24 mouse cellular contexts compared by ENCODE assay signal in genomic region chr3:132713913-132714312, GRCm38 (mm10). TPM values are rescaled to one million over a fixed set of nuclear protein-coding genes. Genes with fewer than 3 reads are reported as not detected.
A peak's percentile ranks its signal among the peaks of the same experiment; 100 is the strongest.
DNase-seq lines count a peak whose midpoint lies in the region; ATAC-seq and TF ChIP-seq lines count a peak whose summit lies in the region.
"Had no signal": no experiment of that assay in that cellular context is flagged by ENCODE, and none has a peak within 500 bp of the region (broad histone marks: within the 10 kb centered on the region; RNA-seq: fewer than 3 reads in every experiment).

No protein-coding gene starts in this region.

- H3K27ac ChIP-seq in CH12.LX (ENCODE audit: insufficient read depth, low read depth): no peak overlapping the region
- no peak overlapping the region for H3K27ac ChIP-seq in embryonic facial prominence, embryonic 11.5 days (replicated peaks; ENCODE audit: low read depth, low read length)
- no peak overlapping the region for H3K27ac ChIP-seq in hindbrain, embryonic 14.5 days
- H3K27ac ChIP-seq: embryonic facial prominence, embryonic 15.5 days; midbrain, embryonic 10.5 days had no signal

- intact Hi-C loops in gastrocnemius, postnatal 36 days (cut with DNase I): no loop called here

- no peaks in the 10 kb centered on the region for H3K79me2 ChIP-seq in CH12.LX (replicated peaks; ENCODE audit: control insufficient read depth, extremely low read depth, insufficient read depth, poor library complexity, severe bottlenecking)

- no peak overlapping the region for H3K4me2 ChIP-seq in CH12.LX (ENCODE audit: insufficient read depth, low read depth, poor library complexity, severe bottlenecking)
- no peak overlapping the region for H3K4me2 ChIP-seq in embryonic facial prominence, embryonic 11.5 days (ENCODE audit: low read depth, low read length)
- H3K4me2 ChIP-seq in hindbrain, embryonic 14.5 days (replicated peaks): no peak overlapping the region
- H3K4me2 ChIP-seq: embryonic facial prominence, embryonic 15.5 days; heart, embryonic 11.5 days had no signal

- H3K36me3 ChIP-seq in CH12.LX (replicated peaks in 1 of 2; ENCODE audit: control insufficient read depth in 1 of 2, insufficient read depth in 1 of 2, low read length in 1 of 2): peaks cover 12 to 25% of the 10 kb centered on the region in 2 experiments
- no peaks in the 10 kb centered on the region for H3K36me3 ChIP-seq in embryonic facial prominence, embryonic 11.5 days (replicated peaks; ENCODE audit: control insufficient read depth, insufficient read depth, low read depth, low read length)
- no peaks in the 10 kb centered on the region; the same call in none of the 2 replicates for H3K36me3 ChIP-seq in hindbrain, embryonic 14.5 days (replicated peaks; ENCODE audit: control insufficient read depth, insufficient read depth)
- H3K36me3 ChIP-seq: embryonic facial prominence, embryonic 15.5 days had no signal

- no peaks in the 10 kb centered on the region for H3K27me3 ChIP-seq in CH12.LX (replicated peaks)
- no peaks in the 10 kb centered on the region for H3K27me3 ChIP-seq in embryonic facial prominence, embryonic 11.5 days (ENCODE audit: control insufficient read depth, insufficient read depth, low read length)
- no peaks in the 10 kb centered on the region for H3K27me3 ChIP-seq in hindbrain, embryonic 14.5 days (ENCODE audit: control insufficient read depth, insufficient read depth, low read length)
- H3K27me3 ChIP-seq: embryonic facial prominence, embryonic 15.5 days had no signal

- no peak for ATAC-seq in embryonic facial prominence, embryonic 11.5 days (replicated peaks; ENCODE audit: insufficient number of reproducible peaks, low FRiP score, low TSS enrichment, low read depth)
- ATAC-seq in hindbrain, embryonic 14.5 days (ENCODE audit: low FRiP score): no peak
- ATAC-seq: activated CD4-positive, CD25-positive, alpha-beta regulatory T cell, adult 4 months; CD4-positive, CD25-positive, alpha-beta regulatory T cell, adult 4 months; forebrain, postnatal 0 days; liver, postnatal 0 days had no signal

- no peak overlapping the region for H3K4me3 ChIP-seq in CH12.LX (replicated peaks in 1 of 3; ENCODE audit: low read depth in 2 of 3, low read length in 2 of 3, poor library complexity in 1 of 3)
- H3K4me3 ChIP-seq in embryonic facial prominence, embryonic 11.5 days (ENCODE audit: low read depth, low read length): no peak overlapping the region
- no peak overlapping the region for H3K4me3 ChIP-seq in hindbrain, embryonic 14.5 days (replicated peaks; ENCODE audit: low read length)
- H3K4me3 ChIP-seq: embryonic facial prominence, embryonic 15.5 days; midbrain, embryonic 10.5 days had no signal

- TF ChIP-seq POLR2A in CH12.LX (IDR thresholded peaks at IDR 0.05; ENCODE audit: low read depth, low read length): no peak

- no peak for TF ChIP-seq EP300 in CH12.LX (IDR thresholded peaks at IDR 0.05; ENCODE audit: low read length)

- no peaks in the 10 kb centered on the region for H3K9me3 ChIP-seq in CH12.LX (replicated peaks; ENCODE audit: low read length)
- H3K9me3 ChIP-seq in embryonic facial prominence, embryonic 11.5 days (replicated peaks; ENCODE audit: control insufficient read depth, low read length): no peaks in the 10 kb centered on the region
- H3K9me3 ChIP-seq in hindbrain, embryonic 14.5 days (ENCODE audit: control insufficient read depth, low read length): no peaks in the 10 kb centered on the region
- H3K9me3 ChIP-seq: embryonic facial prominence, embryonic 15.5 days; G1E; midbrain, embryonic 10.5 days had no signal

- dilution Hi-C loops in CH12.LX (cut with MboI; ENCODE audit: extremely low pct_ligation_motif_present, extremely low pct_unique_long_range_greater_than_20kb, low sequenced_read_pairs): no loop called here

- peak; percentile 30 for DNase-seq in kidney, adult 9 months
- DNase-seq in kidney, adult 11 months: no peak
- no peak for DNase-seq in CH12.LX (ENCODE audit: extremely low read depth)
- peak; percentile 56 for DNase-seq in embryonic facial prominence, embryonic 11.5 days (ENCODE audit: low spot score)
- DNase-seq in kidney, postnatal 36 days: peak; percentile 7 to 15
- DNase-seq in gastrocnemius, postnatal 36 days: no peak
- DNase-seq in hindbrain, embryonic 14.5 days (ENCODE audit: low spot score): no peak
- DNase-seq: adrenal gland, postnatal 10 days; cerebellum, adult 11 months; cerebellum, postnatal 36 days; forebrain, postnatal 0 days; heart, postnatal 10 days; liver; liver, postnatal 0 days; lung, postnatal 4 days; retina, postnatal 1 day; right cerebral cortex, postnatal 4 days; thymus, postnatal 14 days had no signal

- no peaks in the 10 kb centered on the region for H3K4me1 ChIP-seq in CH12.LX (ENCODE audit: control insufficient read depth in 1 of 2, insufficient read depth in 2 of 2)
- H3K4me1 ChIP-seq in embryonic facial prominence, embryonic 11.5 days (ENCODE audit: control insufficient read depth, insufficient read depth, low read length): no peaks in the 10 kb centered on the region
- H3K4me1 ChIP-seq in hindbrain, embryonic 14.5 days (replicated peaks; ENCODE audit: control insufficient read depth, insufficient read depth, low read length): no peaks in the 10 kb centered on the region
- H3K4me1 ChIP-seq: embryonic facial prominence, embryonic 15.5 days; midbrain, embryonic 10.5 days had no signal

- WGBS in embryonic facial prominence, embryonic 11.5 days: 39% methylated on average over 5 of the region's 5 CpGs
- WGBS in hindbrain, embryonic 14.5 days: 90% methylated on average over 5 of the region's 5 CpGs

- in situ Hi-C loops in CH12.LX (cut with MboI; ENCODE audit: low pct_ligation_motif_present, low pct_unique_long_range_greater_than_20kb, low sequenced_read_pairs): no loop called here

- no peak for TF ChIP-seq CTCF in CH12.LX (conservative IDR thresholded peaks at IDR 0.05 in 1 of 2, IDR thresholded peaks at IDR 0.05 in 1 of 2; ENCODE audit: low read depth in 2 of 2, low read length in 2 of 2)

- no peak for TF ChIP-seq RAD21 in CH12.LX (IDR thresholded peaks at IDR 0.05; ENCODE audit: low read depth, low read length)

- no peak overlapping the region for H3K9ac ChIP-seq in CH12.LX (ENCODE audit: insufficient read depth, low read depth)
- H3K9ac ChIP-seq in embryonic facial prominence, embryonic 11.5 days (replicated peaks; ENCODE audit: low read length): no peak overlapping the region
- no peak overlapping the region for H3K9ac ChIP-seq in hindbrain, embryonic 14.5 days
- H3K9ac ChIP-seq: embryonic facial prominence, embryonic 15.5 days; forebrain, postnatal 0 days; liver, postnatal 0 days had no signal

TF ChIP-seq in CH12.LX, 34 proteins besides CTCF, POLR2A, EP300 and RAD21:
- TF ChIP-seq USF2 (conservative IDR thresholded peaks at IDR 0.05; ENCODE audit: low read depth, low read length) (no peak), ZNF384 (IDR thresholded peaks at IDR 0.05; ENCODE audit: low read depth, low read length) (0 out of 2 replicates have a peak, but pooled peaks have one; percentile 5), SMC3 (IDR thresholded peaks at IDR 0.05; ENCODE audit: low read depth, low read length) (no peak)
TF ChIP-seq in CH12.LX: peak in this region for 1.

RNA-seq across cellular contexts. Expression of gene Aimp1, which starts 29.7 kb away (rescaled TPM):
- total RNA-seq in CH12.LX (2012; rRNA removed) (305 and 307 TPM in 2 replicates), CH12.LX (2014; rRNA removed) (390 and 444 TPM in 2 replicates)
- 298 and 328 TPM in 2 replicates for polyA plus RNA-seq in CH12.LX (2012; ENCODE audit: insufficient read length, low read depth)
- 89.1 and 93.3 TPM in 2 replicates for polyA plus RNA-seq in embryonic facial prominence, embryonic 11.5 days (2014; fragmentation: Nextera tagmentation; extraction: Ambion mirVana)
- 10 to 100 TPM; 71.3 to 71.4 TPM for total RNA-seq in gastrocnemius, postnatal 36 days (2021)
- polyA plus RNA-seq in hindbrain, embryonic 14.5 days (2014; fragmentation: Nextera tagmentation; extraction: Ambion mirVana): 60.0 and 71.4 TPM in 2 replicates

RNA-seq across cellular contexts. Expression of gene Tbck, which starts 30.0 kb away (rescaled TPM):
- 16.9 and 18.7 TPM in 2 replicates for total RNA-seq in CH12.LX (2012; rRNA removed)
- total RNA-seq in CH12.LX (2014; rRNA removed): 13.7 and 14.5 TPM in 2 replicates
- 7.4 and 9.2 TPM in 2 replicates for polyA plus RNA-seq in CH12.LX (2012; ENCODE audit: insufficient read length, low read depth)
- polyA plus RNA-seq in embryonic facial prominence, embryonic 11.5 days (2014; fragmentation: Nextera tagmentation; extraction: Ambion mirVana): 23.0 and 25.3 TPM in 2 replicates
- total RNA-seq in gastrocnemius, postnatal 36 days (2021): 1 to 10 TPM; 7.6 TPM
- 27.8 and 30.8 TPM in 2 replicates for polyA plus RNA-seq in hindbrain, embryonic 14.5 days (2014; fragmentation: Nextera tagmentation; extraction: Ambion mirVana)

Comparison
In these comparisons a context has a peak if more than half of its experiments do, and no peak if none do; other contexts are left out.
1. DNase-seq: peak in kidney, adult 9 months (single experiment), embryonic facial prominence, embryonic 11.5 days (single experiment) and kidney, postnatal 36 days (2 of 2); none in kidney, adult 11 months (single experiment), CH12.LX (single experiment), gastrocnemius, postnatal 36 days (0 of 2) and hindbrain, embryonic 14.5 days (single experiment).